Mouse (Mus musculus): ENCODE results near the gene Gpd2. TPM values are rescaled to one million over a fixed set of nuclear protein-coding genes. Genes with fewer than 3 reads are reported as not detected.
A peak's percentile ranks its signal among the peaks of the same experiment; 100 is the strongest.

Gpd2 gene
- polyA plus RNA-seq, 1 experiment, result 31.9 TPM

- Histone ChIP-seq H3K4me1 (ENCODE audit: control insufficient read depth, insufficient read depth, insufficient read length, low read length) (peaks cover 3% of the 10 kb centered on the region; the same call in 1 of the 2 replicates), H3K4me3 (ENCODE audit: low read depth, low read length) (no peak overlapping the region), H3K27me3 (ENCODE audit: control insufficient read depth, insufficient read depth, low read length) (no peaks in the 10 kb centered on the region), H3K27ac (ENCODE audit: insufficient read depth, low read depth, low read length) (no peak overlapping the region), H3K36me3 (ENCODE audit: control insufficient read depth, insufficient read depth, low read length) (no peaks in the 10 kb centered on the region)
- TF ChIP-seq POLR2A (IDR thresholded peaks at IDR 0.05; ENCODE audit: low read depth, low read length), result no peak
- no peak for TF ChIP-seq CTCF (IDR thresholded peaks at IDR 0.05; ENCODE audit: extremely low read depth, insufficient read length, insufficient replicate concordance, low read depth, low read length)
- 36% methylated on average over 6 of the region's 6 CpGs for WGBS
Measured at GRCm38 (mm10) chr2:57237026-57237425, 409 bp upstream of the Gpd2 start.

- Histone ChIP-seq H3K27me3 (ENCODE audit: control insufficient read depth, insufficient read depth, low read length) (no peaks in the 10 kb centered on the region), H3K4me3 (ENCODE audit: low read depth, low read length) (peak overlapping the region; percentile 84), H3K27ac (ENCODE audit: insufficient read depth, low read depth, low read length) (peak overlapping the region; percentile 97), H3K36me3 (ENCODE audit: control insufficient read depth, insufficient read depth, low read length) (peaks cover 2% of the 10 kb centered on the region; the same call in 1 of the 2 replicates), H3K4me1 (ENCODE audit: control insufficient read depth, insufficient read depth, insufficient read length, low read length) (peaks cover 5% of the 10 kb centered on the region; the same call in 1 of the 2 replicates)
- under 1% methylated on average over 69 of the region's 69 CpGs for WGBS
- no peak for TF ChIP-seq CTCF (IDR thresholded peaks at IDR 0.05; ENCODE audit: extremely low read depth, insufficient read length, insufficient replicate concordance, low read depth, low read length)
- TF ChIP-seq POLR2A (IDR thresholded peaks at IDR 0.05; ENCODE audit: low read depth, low read length), result peak; percentile 92
Measured at GRCm38 (mm10) chr2:57237920-57238613, 632 bp downstream of the Gpd2 start.

GRCm38 (mm10) chr2:57238614-57239165 is 1.3 kb downstream of the Gpd2 start:
- TF ChIP-seq CTCF (IDR thresholded peaks at IDR 0.05; ENCODE audit: extremely low read depth, insufficient read length, insufficient replicate concordance, low read depth, low read length) (no peak), POLR2A (IDR thresholded peaks at IDR 0.05; ENCODE audit: low read depth, low read length) (no peak)
- WGBS, result 2% methylated on average over 17 of the region's 17 CpGs
- H3K4me3 ChIP-seq (ENCODE audit: low read depth, low read length), result peak overlapping the region; percentile 84

GRCm38 (mm10) chr2:57239356-57239755 is 1.9 kb downstream of the Gpd2 start:
- H3K27me3 ChIP-seq (ENCODE audit: control insufficient read depth, insufficient read depth, low read length), result no peaks in the 10 kb centered on the region
- H3K4me3 ChIP-seq (ENCODE audit: low read depth, low read length), result peak overlapping the region; percentile 44
- WGBS, result 19% methylated on average over 2 of the region's 2 CpGs
- H3K27ac ChIP-seq (ENCODE audit: insufficient read depth, low read depth, low read length), result peak overlapping the region; percentile 97
- TF ChIP-seq POLR2A (IDR thresholded peaks at IDR 0.05; ENCODE audit: low read depth, low read length), result no peak
- no peak for TF ChIP-seq CTCF (IDR thresholded peaks at IDR 0.05; ENCODE audit: extremely low read depth, insufficient read length, insufficient replicate concordance, low read depth, low read length)
- H3K4me1 ChIP-seq (ENCODE audit: control insufficient read depth, insufficient read depth, insufficient read length, low read length), result peaks cover 5% of the 10 kb centered on the region; the same call in 1 of the 2 replicates
- H3K36me3 ChIP-seq (ENCODE audit: control insufficient read depth, insufficient read depth, low read length), result peaks cover 4% of the 10 kb centered on the region; the same call in 1 of the 2 replicates

More at GRCm38 (mm10) chr2:57238614-57239165, 1.3 kb downstream of the Gpd2 start:
- H3K36me3 ChIP-seq (ENCODE audit: control insufficient read depth, insufficient read depth, low read length), result peaks cover 4% of the 10 kb centered on the region; the same call in 1 of the 2 replicates
- no peaks in the 10 kb centered on the region for H3K27me3 ChIP-seq (ENCODE audit: control insufficient read depth, insufficient read depth, low read length)
- peaks cover 5% of the 10 kb centered on the region; the same call in 1 of the 2 replicates for H3K4me1 ChIP-seq (ENCODE audit: control insufficient read depth, insufficient read depth, insufficient read length, low read length)
- H3K27ac ChIP-seq (ENCODE audit: insufficient read depth, low read depth, low read length), result peak overlapping the region; percentile 97

- TF ChIP-seq POLR2A (IDR thresholded peaks at IDR 0.05; ENCODE audit: low read depth, low read length) (no peak), CTCF (IDR thresholded peaks at IDR 0.05; ENCODE audit: extremely low read depth, insufficient read length, insufficient replicate concordance, low read depth, low read length) (no peak)
- no peaks in the 10 kb centered on the region for H3K27me3 ChIP-seq (ENCODE audit: control insufficient read depth, insufficient read depth, low read length)
- H3K36me3 ChIP-seq (ENCODE audit: control insufficient read depth, insufficient read depth, low read length), result peaks cover 9% of the 10 kb centered on the region; the same call in 1 of the 2 replicates
- peaks cover 2% of the 10 kb centered on the region; the same call in 1 of the 2 replicates for H3K4me1 ChIP-seq (ENCODE audit: control insufficient read depth, insufficient read depth, insufficient read length, low read length)
- no peak overlapping the region for H3K27ac ChIP-seq (ENCODE audit: insufficient read depth, low read depth, low read length)
- 76% methylated on average over 5 of the region's 5 CpGs for WGBS
- no peak overlapping the region for H3K4me3 ChIP-seq (ENCODE audit: low read depth, low read length)
Measured at GRCm38 (mm10) chr2:57243987-57244386, 6.6 kb downstream of the Gpd2 start.

GRCm38 (mm10) chr2:57245721-57246328 is 8.4 kb downstream of the Gpd2 start:
- 93% methylated on average over 6 of the region's 6 CpGs for WGBS
- peaks cover 9% of the 10 kb centered on the region; the same call in 1 of the 2 replicates for H3K36me3 ChIP-seq (ENCODE audit: control insufficient read depth, insufficient read depth, low read length)
- H3K27me3 ChIP-seq (ENCODE audit: control insufficient read depth, insufficient read depth, low read length), result no peaks in the 10 kb centered on the region
- TF ChIP-seq POLR2A (IDR thresholded peaks at IDR 0.05; ENCODE audit: low read depth, low read length), result no peak
- no peak for TF ChIP-seq CTCF (IDR thresholded peaks at IDR 0.05; ENCODE audit: extremely low read depth, insufficient read length, insufficient replicate concordance, low read depth, low read length)
- no peak overlapping the region for H3K27ac ChIP-seq (ENCODE audit: insufficient read depth, low read depth, low read length)
- H3K4me3 ChIP-seq (ENCODE audit: low read depth, low read length), result no peak overlapping the region
- H3K4me1 ChIP-seq (ENCODE audit: control insufficient read depth, insufficient read depth, insufficient read length, low read length), result peaks cover 8% of the 10 kb centered on the region; the same call in 1 of the 2 replicates

Data from small intestine, adult 2 months (tissue).